Mouse (Mus musculus) kidney, postnatal 36 days (tissue): ENCODE data around the gene Rad1.
"Not testable (repeated sequence)": the region's sequence is repeated elsewhere in the genome, so short reads cannot be mapped to it uniquely, and the experiment has no call there.

ENCODE experiments used
- DNase-seq, 2 experiments: peaks; one replicate each; pipeline ENCODE4 v3.0.0; 2021 to 2022; ENCODE audit warnings: mixed read lengths in 2 of 2

Gene Rad1

GRCm38 (mm10) chr15:10485484-10486364 is at the start of gene Rad1, which contains the start of gene Brix1:
Gene Rad1 (plus strand): TSS chr15:10486018.
Gene Brix1 (minus strand): TSS chr15:10485947.
- peak; percentile 96 to 97 for DNase-seq

- no peak for DNase-seq
Measured at GRCm38 (mm10) chr15:10436893-10437292, 48.9 kb upstream of the Rad1 start.

- DNase-seq: peak; percentile 35 to 53
Measured at GRCm38 (mm10) chr15:10439963-10440362, 45.9 kb upstream of the Rad1 start.

- no peak for DNase-seq
Measured at GRCm38 (mm10) chr15:10441493-10441892, 44.3 kb upstream of the Rad1 start.

- no peak for DNase-seq
Measured at GRCm38 (mm10) chr15:10442275-10442674, 43.5 kb upstream of the Rad1 start.

- DNase-seq: no peak
Measured at GRCm38 (mm10) chr15:10447102-10447501, 38.7 kb upstream of the Rad1 start.

- DNase-seq: no peak
Measured at GRCm38 (mm10) chr15:10460986-10461385, 24.8 kb upstream of the Rad1 start.

- no peak for DNase-seq
Measured at GRCm38 (mm10) chr15:10463555-10463954, 22.3 kb upstream of the Rad1 start.

GRCm38 (mm10) chr15:10464678-10465077 is 21.1 kb upstream of the Rad1 start:
- DNase-seq: no peak

- no peak for DNase-seq
Measured at GRCm38 (mm10) chr15:10468761-10469160, 17.1 kb upstream of the Rad1 start.

- DNase-seq: no peak
Measured at GRCm38 (mm10) chr15:10469641-10470150, 16.1 kb upstream of the Rad1 start.

GRCm38 (mm10) chr15:10470151-10470831 is 15.5 kb upstream of the Rad1 start, which contains the start of gene Dnajc21:
Gene Dnajc21 (minus strand): TSS chr15:10470516.
- peak; percentile 92 to 94 for DNase-seq

- DNase-seq: no peak
Measured at GRCm38 (mm10) chr15:10470941-10471340, 14.9 kb upstream of the Rad1 start.

GRCm38 (mm10) chr15:10486365-10486839 is 584 bp downstream of the Rad1 start:
- DNase-seq: no peak

- peak; percentile 4 to 23 for DNase-seq
Measured at GRCm38 (mm10) chr15:10487246-10487645, 1.4 kb downstream of the Rad1 start.

GRCm38 (mm10) chr15:10490101-10490500 is 4.3 kb downstream of the Rad1 start:
- DNase-seq: no peak

- no peak for DNase-seq
Measured at GRCm38 (mm10) chr15:10495944-10496343, 10.1 kb downstream of the Rad1 start.

- DNase-seq: not testable (repeated sequence)
Measured at GRCm38 (mm10) chr15:10496696-10497095, 10.9 kb downstream of the Rad1 start.

- DNase-seq: no peak
Measured at GRCm38 (mm10) chr15:10499593-10499992, 13.8 kb downstream of the Rad1 start.

- no peak for DNase-seq
Measured at GRCm38 (mm10) chr15:10500035-10500434, 14.2 kb downstream of the Rad1 start.

- DNase-seq: peak; percentile 39 to 79
Measured at GRCm38 (mm10) chr15:10500838-10501719, 15.3 kb downstream of the Rad1 start.

- DNase-seq: peak; percentile 39 to 60
Measured at GRCm38 (mm10) chr15:10506099-10506498, 20.3 kb downstream of the Rad1 start.
